Mouse (Mus musculus) stomach, embryonic 15.5 days (tissue): ENCODE results near the gene Klhl12. TPM values are rescaled to one million over a fixed set of nuclear protein-coding genes. Genes with fewer than 3 reads are reported as not detected.
"Not testable (repeated sequence)": the region's sequence is repeated elsewhere in the genome, so short reads cannot be mapped to it uniquely, and the experiment has no call there.

ENCODE experiments used
- ATAC-seq: fragments of 200-750 bp; cut with Nextera tagmentation; 2 replicates; pipeline ENCODE4 v1.8.0; 2017; ENCODE audit warnings: low read depth, moderate number of reproducible peaks, moderate TSS enrichment; ENCODE audit not compliant: insufficient read depth, low FRiP score
- H3K27ac ChIP-seq: fragments of 300-500 bp; sonication (generic); 2 replicates; pipeline ENCODE4 v1.5.1; 2015; ENCODE audit warnings: mild to moderate bottlenecking, inconsistent platforms
- H3K27me3 ChIP-seq: fragments of 300-500 bp; sonication (generic); replicated peaks from 2 replicates; pipeline ENCODE4 v1.6.1; 2015; ENCODE audit warnings: inconsistent platforms
- H3K36me3 ChIP-seq: fragments of 300-500 bp; sonication (generic); 2 replicates; pipeline ENCODE4 v1.6.1; 2015; ENCODE audit warnings: inconsistent platforms
- H3K4me1 ChIP-seq: fragments of 300-500 bp; sonication (generic); 2 replicates; pipeline ENCODE4 v1.6.1; 2015; ENCODE audit warnings: inconsistent platforms
- H3K4me2 ChIP-seq: fragments of 300-500 bp; sonication (generic); 2 replicates; pipeline ENCODE4 v1.6.1; 2015; ENCODE audit warnings: mild to moderate bottlenecking, inconsistent platforms
- H3K4me3 ChIP-seq: fragments of 300-500 bp; sonication (generic); replicated peaks from 2 replicates; pipeline ENCODE4 v1.5.1; 2015; ENCODE audit warnings: inconsistent platforms
- H3K9ac ChIP-seq: fragments of 300-500 bp; sonication (generic); 2 replicates; pipeline ENCODE4 v1.6.1; 2015; ENCODE audit warnings: inconsistent platforms
- H3K9me3 ChIP-seq: fragments of 300-500 bp; sonication (generic); 2 replicates; pipeline ENCODE4 v1.6.1; 2016; ENCODE audit warnings: inconsistent platforms
- WGBS: fragments of 180-500 bp; shearing (Covaris S2); methylation state at CpG from one replicate; pipeline ENCODE4 v1.1.7; 2015; 5-methylcytosine and 5-hydroxymethylcytosine counted together
- polyA plus RNA-seq: library from polyadenylated mRNA; unstranded; fragments of >200 nt; fragmentation: Nextera tagmentation; extraction: Ambion mirVana; gene quantifications from 2 replicates; pipeline ENCODE4 v1.2.1, GENCODE M21; 2015

Klhl12 gene
- polyA plus RNA-seq, 1 experiment from 2014 or later = 24.0 TPM

GRCm38 (mm10) chr1:134423911-134424310 is 31.4 kb upstream of the Klhl12 start:
- Histone ChIP-seq H3K9ac (no peak overlapping the region), H3K4me3 (no peak overlapping the region), H3K4me1 (peaks cover 11% of the 10 kb centered on the region), H3K36me3 (peaks cover 46% of the 10 kb centered on the region), H3K27ac (no peak overlapping the region), H3K27me3 (no peaks in the 10 kb centered on the region), H3K9me3 (no peaks in the 10 kb centered on the region), H3K4me2 (no peak overlapping the region)
- ATAC-seq = peak; percentile 57; the same call in 1 of the 2 replicates
- WGBS = 66% methylated on average over 10 of the region's 10 CpGs

GRCm38 (mm10) chr1:134426289-134426688 is 29.0 kb upstream of the Klhl12 start:
- H3K36me3 ChIP-seq = peaks cover 56% of the 10 kb centered on the region
- WGBS = 66% methylated on average over 5 of the region's 5 CpGs
- no peak overlapping the region for H3K9ac ChIP-seq
- H3K4me3 ChIP-seq = no peak overlapping the region
- H3K27ac ChIP-seq = no peak overlapping the region
- H3K4me1 ChIP-seq = no peaks in the 10 kb centered on the region
- H3K4me2 ChIP-seq = no peak overlapping the region
- no peaks in the 10 kb centered on the region for H3K27me3 ChIP-seq
- no peaks in the 10 kb centered on the region for H3K9me3 ChIP-seq
- ATAC-seq = peak; percentile 98

- Histone ChIP-seq H3K4me1 (no peaks in the 10 kb centered on the region), H3K27me3 (no peaks in the 10 kb centered on the region), H3K4me2 (no peak overlapping the region), H3K36me3 (peaks cover 29% of the 10 kb centered on the region), H3K4me3 (no peak overlapping the region), H3K9ac (no peak overlapping the region), H3K27ac (no peak overlapping the region), H3K9me3 (no peaks in the 10 kb centered on the region)
- WGBS = 71% methylated on average over 10 of the region's 10 CpGs
- no peak for ATAC-seq
These were observed 22.3 kb upstream of the Klhl12 start for GRCm38 (mm10) chr1:134433002-134433401.

GRCm38 (mm10) chr1:134433473-134433872 is 21.9 kb upstream of the Klhl12 start:
- no peaks in the 10 kb centered on the region for H3K4me1 ChIP-seq
- 90% methylated on average over 4 of the region's 4 CpGs for WGBS
- no peak overlapping the region for H3K4me3 ChIP-seq
- H3K27ac ChIP-seq = no peak overlapping the region
- H3K4me2 ChIP-seq = no peak overlapping the region
- ATAC-seq = no peak
- peaks cover 26% of the 10 kb centered on the region for H3K36me3 ChIP-seq
- no peaks in the 10 kb centered on the region for H3K27me3 ChIP-seq
- no peaks in the 10 kb centered on the region for H3K9me3 ChIP-seq
- H3K9ac ChIP-seq = no peak overlapping the region

- H3K9ac ChIP-seq = no peak overlapping the region
- WGBS = 29% methylated on average over 4 of the region's 4 CpGs
- H3K4me2 ChIP-seq = no peak overlapping the region
- no peak overlapping the region for H3K27ac ChIP-seq
- no peaks in the 10 kb centered on the region for H3K4me1 ChIP-seq
- peaks cover 20% of the 10 kb centered on the region for H3K36me3 ChIP-seq
- no peaks in the 10 kb centered on the region for H3K27me3 ChIP-seq
- no peak overlapping the region for H3K4me3 ChIP-seq
- ATAC-seq = no peak
- no peaks in the 10 kb centered on the region for H3K9me3 ChIP-seq
These were observed 19.9 kb upstream of the Klhl12 start for GRCm38 (mm10) chr1:134435414-134435813.

GRCm38 (mm10) chr1:134440437-134440836 is 14.9 kb upstream of the Klhl12 start:
- no peak overlapping the region for H3K4me3 ChIP-seq
- H3K27me3 ChIP-seq = no peaks in the 10 kb centered on the region
- WGBS = 77% methylated on average over 6 of the region's 6 CpGs
- no peaks in the 10 kb centered on the region for H3K9me3 ChIP-seq
- H3K36me3 ChIP-seq = no peaks in the 10 kb centered on the region
- no peak overlapping the region for H3K27ac ChIP-seq
- H3K4me1 ChIP-seq = no peaks in the 10 kb centered on the region
- H3K9ac ChIP-seq = no peak overlapping the region
- no peak for ATAC-seq
- no peak overlapping the region for H3K4me2 ChIP-seq

- H3K4me2 ChIP-seq, H3K4me3 ChIP-seq, ATAC-seq, H3K9me3 ChIP-seq, H3K36me3 ChIP-seq, H3K9ac ChIP-seq, H3K27me3 ChIP-seq, H3K4me1 ChIP-seq, H3K27ac ChIP-seq: not testable (repeated sequence)
- 91% methylated on average over 8 of the region's 10 CpGs for WGBS
These were observed 13.6 kb upstream of the Klhl12 start for GRCm38 (mm10) chr1:134441737-134442136.

GRCm38 (mm10) chr1:134442394-134442793 is 12.9 kb upstream of the Klhl12 start:
- Histone ChIP-seq H3K4me1 (no peaks in the 10 kb centered on the region), H3K27me3 (no peaks in the 10 kb centered on the region), H3K27ac (no peak overlapping the region), H3K4me2 (no peak overlapping the region), H3K9me3 (no peaks in the 10 kb centered on the region), H3K9ac (no peak overlapping the region), H3K36me3 (no peaks in the 10 kb centered on the region), H3K4me3 (no peak overlapping the region)
- 89% methylated on average over 3 of the region's 3 CpGs for WGBS
- ATAC-seq = no peak

GRCm38 (mm10) chr1:134443288-134443687 is 12.0 kb upstream of the Klhl12 start:
- not testable (repeated sequence) for H3K9me3 ChIP-seq, H3K27me3 ChIP-seq, H3K4me3 ChIP-seq, H3K36me3 ChIP-seq, H3K4me1 ChIP-seq, H3K9ac ChIP-seq, H3K4me2 ChIP-seq, ATAC-seq, H3K27ac ChIP-seq
- 84% methylated on average over 1 of the region's 1 CpGs for WGBS

GRCm38 (mm10) chr1:134445418-134445817 is 9.9 kb upstream of the Klhl12 start:
- Histone ChIP-seq H3K9me3 (no peaks in the 10 kb centered on the region), H3K27me3 (no peaks in the 10 kb centered on the region), H3K9ac (no peak overlapping the region), H3K36me3 (no peaks in the 10 kb centered on the region), H3K4me2 (no peak overlapping the region), H3K27ac (no peak overlapping the region), H3K4me1 (no peaks in the 10 kb centered on the region), H3K4me3 (no peak overlapping the region)
- ATAC-seq = no peak
- WGBS = 90% methylated on average over 2 of the region's 2 CpGs

- H3K4me3 ChIP-seq, H3K27me3 ChIP-seq, H3K9me3 ChIP-seq, H3K27ac ChIP-seq, H3K9ac ChIP-seq, H3K36me3 ChIP-seq, H3K4me1 ChIP-seq, ATAC-seq, H3K4me2 ChIP-seq: not testable (repeated sequence)
- WGBS = 63% methylated on average over 3 of the region's 3 CpGs
These were observed 6.8 kb upstream of the Klhl12 start for GRCm38 (mm10) chr1:134448537-134448936.

GRCm38 (mm10) chr1:134450201-134450600 is 5.1 kb upstream of the Klhl12 start:
- no peaks in the 10 kb centered on the region for H3K9me3 ChIP-seq
- no peak overlapping the region for H3K27ac ChIP-seq
- no peak overlapping the region for H3K9ac ChIP-seq
- H3K4me3 ChIP-seq = no peak overlapping the region
- no peak for ATAC-seq
- H3K27me3 ChIP-seq = no peaks in the 10 kb centered on the region
- H3K4me2 ChIP-seq = no peak overlapping the region
- H3K4me1 ChIP-seq = no peaks in the 10 kb centered on the region
- 77% methylated on average over 4 of the region's 4 CpGs for WGBS
- no peaks in the 10 kb centered on the region for H3K36me3 ChIP-seq

GRCm38 (mm10) chr1:134450986-134451385 is 4.3 kb upstream of the Klhl12 start:
- 44% methylated on average over 3 of the region's 3 CpGs for whole genome bisulfite sequencing

More at GRCm38 (mm10) chr1:134450986-134451385, 4.3 kb upstream of the Klhl12 start:
- H3K9me3 ChIP-seq = no peaks in the 10 kb centered on the region
- H3K36me3 ChIP-seq = no peaks in the 10 kb centered on the region
- no peak for ATAC-seq
- no peak overlapping the region for H3K4me2 ChIP-seq
- no peaks in the 10 kb centered on the region for H3K27me3 ChIP-seq
- peaks cover 2% of the 10 kb centered on the region; the same call in 1 of the 2 replicates for H3K4me1 ChIP-seq
- H3K27ac ChIP-seq = no peak overlapping the region
- H3K9ac ChIP-seq = no peak overlapping the region
- no peak overlapping the region for H3K4me3 ChIP-seq
